Mouse (Mus musculus): ENCODE measurements around the gene Nsfl1c. TPM values are rescaled to one million over a fixed set of nuclear protein-coding genes. Genes with fewer than 3 reads are reported as not detected.

Gene Nsfl1c
- 41.8 TPM for polyA plus RNA-seq (2014; fragmentation: Illumina TruSeq; extraction: RNeasy Lipid Tissue Mini Kit (QIAGEN cat#74804); ENCODE audit: low read depth, low replicate concordance)

GRCm38 (mm10) chr2:151494035-151494803 is at the start of gene Nsfl1c:
Nsfl1c (plus strand) TSS chr2:151494182.

DNA sequence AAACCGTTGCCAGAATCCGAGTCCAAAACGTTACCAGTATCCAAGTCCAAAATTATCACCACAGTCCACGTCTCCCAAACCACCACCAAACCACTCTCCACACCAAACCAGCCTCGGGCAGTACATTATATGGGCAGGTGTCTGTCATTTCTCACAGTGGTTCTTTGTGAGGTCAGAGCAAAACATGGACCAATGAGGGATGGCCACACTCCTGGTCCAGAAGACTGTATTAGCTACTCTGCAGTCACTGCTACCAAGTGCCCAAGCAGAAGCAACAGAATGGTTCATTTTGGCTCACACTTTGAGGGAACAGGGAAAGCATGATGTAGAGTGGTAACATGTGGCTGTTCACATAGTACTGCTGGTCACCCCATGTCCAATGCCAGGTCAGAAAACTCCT is 17.9 kb upstream of the Nsfl1c start, which contains the start of gene 4921509C19Rik:
4921509C19Rik (minus strand) TSS at position 101 of the 400 bp plus-strand sequence.

DNA sequence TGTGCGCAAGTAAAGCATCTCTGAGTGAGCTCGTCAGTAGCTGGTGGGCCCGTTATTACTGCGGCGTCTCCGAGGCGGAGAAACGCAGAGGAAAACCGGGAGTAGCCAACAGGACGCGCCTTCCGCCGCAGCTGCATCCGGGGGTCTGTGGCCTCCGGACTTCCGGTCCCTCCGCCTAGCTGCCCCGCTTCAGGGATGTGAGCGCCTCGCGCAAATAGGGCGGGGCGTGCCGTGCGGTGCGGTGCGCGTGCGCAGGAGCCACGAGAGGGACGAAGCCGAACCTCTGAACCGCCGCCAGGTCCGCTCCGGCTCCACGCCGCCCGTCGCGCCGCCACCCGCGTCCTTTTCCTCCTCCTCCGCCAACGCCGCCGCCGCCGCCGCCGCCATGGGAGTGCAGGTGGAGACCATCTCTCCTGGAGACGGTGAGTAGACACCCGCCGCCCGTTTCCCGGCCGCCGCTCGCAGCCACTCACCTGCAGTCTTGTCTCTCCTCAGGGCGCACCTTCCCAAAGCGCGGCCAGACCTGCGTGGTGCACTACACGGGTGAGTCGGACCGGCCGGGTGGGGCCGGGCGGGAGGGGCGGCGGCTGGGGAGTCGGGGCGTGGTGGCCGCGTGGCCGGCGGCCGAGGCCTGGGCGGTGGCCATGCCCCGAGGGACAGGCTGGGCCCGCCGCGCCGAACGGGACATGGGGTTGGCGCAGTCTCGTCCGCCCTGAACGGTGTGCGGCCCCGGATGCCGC is 48.5 kb downstream of the Nsfl1c start, which contains the start of gene Fkbp1a:
Fkbp1a (plus strand) TSS at position 161 of the 740 bp plus-strand sequence.

Other genes starting within 250 kb of the Nsfl1c start
- not detected for gene 4921509C19Rik, start 18.0 kb upstream of the Nsfl1c start, polyA plus RNA-seq (2014; fragmentation: Illumina TruSeq; extraction: RNeasy Lipid Tissue Mini Kit (QIAGEN cat#74804); ENCODE audit: low read depth, low replicate concordance)
- 255 TPM for gene Fkbp1a, start 48.3 kb downstream of the Nsfl1c start, polyA plus RNA-seq (2014; fragmentation: Illumina TruSeq; extraction: RNeasy Lipid Tissue Mini Kit (QIAGEN cat#74804); ENCODE audit: low read depth, low replicate concordance)
- gene Sdcbp2, start 78.4 kb downstream of the Nsfl1c start, polyA plus RNA-seq (2014; fragmentation: Illumina TruSeq; extraction: RNeasy Lipid Tissue Mini Kit (QIAGEN cat#74804); ENCODE audit: low read depth, low replicate concordance) = not detected
- gene Snph, start 138.4 kb downstream of the Nsfl1c start, polyA plus RNA-seq (2014; fragmentation: Illumina TruSeq; extraction: RNeasy Lipid Tissue Mini Kit (QIAGEN cat#74804); ENCODE audit: low read depth, low replicate concordance) = 0.23 TPM
- gene Rad21l, start 174.4 kb downstream of the Nsfl1c start, polyA plus RNA-seq (2014; fragmentation: Illumina TruSeq; extraction: RNeasy Lipid Tissue Mini Kit (QIAGEN cat#74804); ENCODE audit: low read depth, low replicate concordance) = not detected
- not detected for gene Tmem74b, start 207.8 kb downstream of the Nsfl1c start, polyA plus RNA-seq (2014; fragmentation: Illumina TruSeq; extraction: RNeasy Lipid Tissue Mini Kit (QIAGEN cat#74804); ENCODE audit: low read depth, low replicate concordance)